Comparison of ENCODE assay signal across 20 mouse cellular contexts in genomic region chr6:136026936-136027335, GRCm38 (mm10).
"Had no signal": no experiment of that assay in that cellular context is flagged by ENCODE, and none has a peak within 500 bp of the region (broad histone marks: within the 10 kb centered on the region; RNA-seq: fewer than 3 reads in every experiment).

No protein-coding gene starts in this region.

- H3K27ac ChIP-seq: kidney, embryonic 15.5 days; limb, embryonic 10.5 days; limb, embryonic 13.5 days; liver, embryonic 12.5 days; liver, embryonic 15.5 days; lung, embryonic 15.5 days; midbrain, embryonic 10.5 days; midbrain, embryonic 13.5 days; neural tube, embryonic 13.5 days had no signal

- H3K9ac ChIP-seq: kidney, embryonic 15.5 days; limb, embryonic 13.5 days; liver, embryonic 12.5 days; liver, embryonic 15.5 days; lung, embryonic 15.5 days; midbrain, embryonic 13.5 days; neural tube, embryonic 13.5 days had no signal

- H3K4me1 ChIP-seq: kidney, embryonic 15.5 days; limb, embryonic 10.5 days; limb, embryonic 13.5 days; liver, embryonic 12.5 days; liver, embryonic 15.5 days; lung, embryonic 15.5 days; megakaryocyte, embryonic 14.5 days had no signal

- DNase-seq: kidney, postnatal 10 days; kidney, postnatal 36 days; liver; lung, adult 18-20 months; lung, postnatal 10 days; lung, postnatal 36 days; thymus, adult 18-20 months; thymus, postnatal 36 days had no signal

- ATAC-seq: liver, embryonic 12.5 days; midbrain, embryonic 13.5 days; midbrain, embryonic 16.5 days had no signal

- H3K27me3 ChIP-seq: kidney, embryonic 15.5 days; limb, embryonic 13.5 days; liver, embryonic 12.5 days; liver, embryonic 15.5 days; lung, embryonic 15.5 days; megakaryocyte, embryonic 14.5 days; midbrain, embryonic 13.5 days; neural tube, embryonic 13.5 days had no signal

- H3K9me3 ChIP-seq: kidney, embryonic 15.5 days; limb, embryonic 10.5 days; limb, embryonic 13.5 days; liver, embryonic 15.5 days; lung, embryonic 15.5 days; midbrain, embryonic 13.5 days; neural tube, embryonic 13.5 days had no signal

- H3K36me3 ChIP-seq: kidney, embryonic 15.5 days; limb, embryonic 10.5 days; limb, embryonic 13.5 days; liver, embryonic 12.5 days; liver, embryonic 15.5 days; lung, embryonic 15.5 days; midbrain, embryonic 10.5 days; midbrain, embryonic 13.5 days; neural tube, embryonic 13.5 days had no signal

- H3K4me2 ChIP-seq: kidney, embryonic 15.5 days; limb, embryonic 13.5 days; liver, embryonic 12.5 days; liver, embryonic 15.5 days; lung, embryonic 15.5 days; midbrain, embryonic 13.5 days; neural tube, embryonic 13.5 days had no signal

- H3K4me3 ChIP-seq: kidney, embryonic 15.5 days; limb, embryonic 10.5 days; limb, embryonic 13.5 days; liver, embryonic 12.5 days; liver, embryonic 15.5 days; lung, embryonic 15.5 days; megakaryocyte, embryonic 14.5 days; midbrain, embryonic 10.5 days; midbrain, embryonic 13.5 days; myocyte; neural tube, embryonic 13.5 days had no signal
